Mouse (Mus musculus): Measurements from ENCODE around the gene Cgnl1.
"Not testable (repeated sequence)": the region's sequence is repeated elsewhere in the genome, so short reads cannot be mapped to it uniquely, and the experiment has no call there.

Cgnl1 gene

DNA sequence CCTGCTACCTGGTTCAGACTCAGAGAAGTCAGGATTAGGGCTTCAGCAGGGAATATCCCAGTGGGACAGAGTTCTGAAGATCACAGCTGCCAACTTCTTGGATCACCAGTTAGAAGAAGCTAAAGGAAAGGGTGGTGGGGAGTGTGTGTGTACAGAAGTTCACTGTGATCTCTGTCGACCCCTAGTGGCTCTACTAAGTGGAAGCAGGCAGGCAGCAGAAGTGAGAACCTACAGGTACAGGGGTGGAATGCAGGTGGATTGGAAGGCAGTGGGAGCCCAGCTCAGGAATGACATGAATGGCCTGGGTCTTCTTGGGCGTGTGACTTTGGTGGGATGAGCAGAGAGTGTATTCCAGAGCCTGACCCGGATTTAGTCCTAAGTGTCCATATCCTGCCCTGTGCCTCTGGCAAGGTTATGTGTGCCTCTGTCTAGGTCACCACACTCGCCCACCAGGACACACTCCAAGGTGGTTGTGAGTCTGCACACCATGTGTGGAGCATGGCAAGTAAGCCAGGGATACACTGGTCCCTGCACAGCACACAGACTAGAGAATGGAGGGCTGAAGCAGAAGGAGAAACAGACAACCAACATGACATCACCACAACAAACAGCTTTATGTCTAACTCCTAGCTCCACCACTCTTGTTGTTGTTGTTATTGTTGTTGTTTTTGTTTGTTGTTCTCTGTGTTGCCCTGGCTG is 147.4 kb downstream of the Cgnl1 start:
- no peak for DNase-seq (ENCODE audit: low spot score)

DNA sequence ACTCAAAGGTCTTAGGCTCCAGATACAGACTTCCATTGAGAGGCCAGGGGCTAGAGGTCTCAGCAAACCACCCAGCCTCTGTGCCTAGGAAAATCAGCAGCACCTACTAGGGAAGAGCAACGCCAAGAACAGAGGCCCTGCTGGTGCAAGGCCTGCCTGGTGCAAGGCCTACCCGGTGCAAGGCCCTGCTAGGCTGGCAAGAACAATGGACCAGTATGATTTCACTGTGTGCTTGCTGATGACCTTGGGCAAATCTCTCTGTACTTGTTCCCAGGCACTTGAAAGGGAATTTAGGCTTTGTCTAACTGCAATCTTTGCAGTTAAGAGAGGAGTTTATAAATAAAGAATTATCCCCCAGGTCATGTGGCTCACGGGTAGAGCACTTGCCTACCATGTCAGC is 148.8 kb downstream of the Cgnl1 start:
- no peak for DNase-seq (ENCODE audit: low spot score)

- no peak for DNase-seq (ENCODE audit: low spot score)
Measured at GRCm38 (mm10) chr9:71621968-71622367, 149.4 kb downstream of the Cgnl1 start.

DNA sequence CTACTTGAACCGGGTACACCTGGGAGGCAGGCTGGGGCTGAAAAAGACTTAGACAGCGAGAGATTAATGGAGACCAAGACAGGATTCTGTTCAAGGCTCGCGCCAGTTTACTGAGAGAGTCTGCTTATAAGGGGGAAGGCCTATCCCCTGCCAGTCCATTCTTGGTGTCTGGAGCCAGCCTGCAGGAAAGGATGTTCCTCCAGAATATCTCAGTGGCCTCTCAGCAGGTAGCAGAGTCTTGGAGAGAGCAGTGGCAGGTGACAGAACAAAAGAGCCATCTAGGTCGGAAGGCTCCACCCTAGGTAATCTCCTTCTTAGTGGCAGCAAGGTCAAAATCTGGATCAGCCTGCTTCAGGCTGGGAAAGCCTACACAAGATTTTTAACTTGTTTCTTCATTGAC is 151.3 kb downstream of the Cgnl1 start:
- DNase-seq (ENCODE audit: low spot score), result not testable (repeated sequence)

GRCm38 (mm10) chr9:71617363-71617762 is 154.0 kb downstream of the Cgnl1 start:
- no peak for DNase-seq (ENCODE audit: low spot score)

- DNase-seq (ENCODE audit: low spot score), result peak; percentile 44
Measured at GRCm38 (mm10) chr9:71616185-71616584, 155.2 kb downstream of the Cgnl1 start.

GRCm38 (mm10) chr9:71614643-71615042 is 156.8 kb downstream of the Cgnl1 start:
- DNase-seq (ENCODE audit: low spot score), result no peak

- no peak for DNase-seq (ENCODE audit: low spot score)
Measured at GRCm38 (mm10) chr9:71612981-71613380, 158.4 kb downstream of the Cgnl1 start.

DNA sequence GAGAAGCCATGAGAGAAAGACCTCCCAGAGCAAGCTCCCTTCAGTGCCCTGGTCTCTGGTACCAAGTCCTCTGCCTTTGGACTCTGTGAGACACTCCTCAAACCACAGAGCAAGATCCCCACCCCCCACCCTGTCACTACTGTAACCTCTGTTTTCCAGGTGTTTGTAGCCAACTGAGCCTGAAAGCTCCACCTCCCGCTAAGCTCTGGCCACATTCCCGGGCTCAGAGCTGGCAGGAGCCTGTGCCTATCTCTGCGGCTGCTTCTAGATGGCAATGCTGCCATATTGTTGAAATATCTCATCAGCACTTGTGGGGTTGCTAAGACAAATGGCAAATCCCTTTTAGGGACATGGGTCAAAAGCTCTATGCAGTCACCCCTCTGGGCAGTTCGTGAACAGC is 159.5 kb downstream of the Cgnl1 start:
- DNase-seq (ENCODE audit: low spot score), result no peak

DNA sequence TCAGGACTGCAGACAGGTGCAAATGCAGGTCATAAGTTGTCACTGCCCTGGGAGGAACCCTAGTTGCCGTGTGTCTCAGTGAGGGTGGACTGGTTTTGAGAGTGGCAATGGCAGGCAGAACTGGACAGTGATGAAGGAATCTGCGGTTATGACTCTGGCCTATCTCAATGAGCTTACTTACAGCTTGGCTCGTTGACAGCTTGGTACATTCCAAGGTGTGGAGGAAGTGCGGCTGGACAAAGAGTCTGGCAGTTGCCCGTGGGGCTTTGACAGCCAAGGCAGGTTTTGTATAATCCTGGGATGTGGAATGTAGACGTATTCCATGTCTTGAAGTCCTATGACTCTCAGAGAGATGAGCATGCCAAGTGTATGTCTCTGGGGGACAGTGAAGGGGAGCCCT is 162.4 kb downstream of the Cgnl1 start:
- no peak for DNase-seq (ENCODE audit: low spot score)

- no peak for DNase-seq (ENCODE audit: low spot score)
Measured at GRCm38 (mm10) chr9:71606296-71607057, 164.9 kb downstream of the Cgnl1 start.

DNA sequence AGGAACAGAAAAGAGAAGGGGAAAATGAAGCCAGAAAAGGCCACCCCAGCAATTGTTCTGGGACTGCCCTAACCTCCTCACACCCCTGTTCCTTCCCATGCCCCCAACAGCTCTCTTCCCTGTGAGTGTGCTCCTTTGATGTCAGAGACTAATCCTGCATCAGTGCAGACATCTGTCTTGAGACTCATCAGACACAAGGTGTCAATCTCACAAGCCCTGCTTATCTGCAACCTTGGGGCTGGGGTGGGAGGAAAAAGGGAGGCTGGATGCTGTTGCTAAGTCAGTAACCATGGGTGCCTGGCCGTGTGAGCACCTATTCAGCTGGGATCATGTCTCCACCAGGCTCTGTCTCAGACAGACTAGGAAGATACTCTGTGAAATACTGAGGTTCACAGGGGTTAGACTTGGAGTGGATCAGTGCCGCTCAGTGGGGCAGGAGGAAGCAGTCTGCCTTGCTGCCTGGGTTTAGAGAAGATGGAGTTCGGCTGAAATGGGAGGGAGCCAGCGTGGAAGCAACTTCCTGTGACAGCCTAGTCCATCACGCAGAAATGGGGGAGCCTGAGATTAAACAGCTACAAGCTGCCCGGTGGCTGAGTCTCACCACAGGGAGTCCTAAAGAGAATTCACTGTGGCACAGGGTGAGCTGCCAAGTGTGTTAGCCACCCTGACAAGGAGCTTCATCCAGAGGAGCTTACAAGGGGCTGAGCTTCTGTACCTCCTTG is 166.3 kb downstream of the Cgnl1 start:
- no peak for DNase-seq (ENCODE audit: low spot score)

- DNase-seq (ENCODE audit: low spot score), result no peak
Measured at GRCm38 (mm10) chr9:71599861-71600260, 171.5 kb downstream of the Cgnl1 start.

DNA sequence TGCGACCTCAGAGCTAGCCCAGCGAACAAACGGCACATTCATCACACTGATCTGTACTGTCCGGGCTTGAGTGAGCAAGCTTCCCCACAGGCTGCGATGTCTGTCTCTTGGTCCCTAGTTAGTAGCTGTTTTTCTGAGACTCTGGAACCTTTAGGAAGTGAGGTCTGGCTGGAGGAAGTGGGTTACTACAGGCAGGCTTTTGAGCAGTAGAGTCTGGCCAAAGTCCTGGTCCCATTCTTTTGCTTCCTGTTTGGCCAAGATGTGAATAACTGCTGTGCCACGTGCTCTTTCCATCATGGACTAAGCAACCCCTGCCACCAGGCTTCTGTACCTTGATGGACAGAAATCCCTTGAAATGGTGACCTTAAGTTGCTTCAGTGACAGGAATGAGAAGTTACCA is 174.5 kb downstream of the Cgnl1 start:
- DNase-seq (ENCODE audit: low spot score), result no peak

GRCm38 (mm10) chr9:71592577-71593285 is 178.7 kb downstream of the Cgnl1 start:
- DNase-seq (ENCODE audit: low spot score), result no peak

DNA sequence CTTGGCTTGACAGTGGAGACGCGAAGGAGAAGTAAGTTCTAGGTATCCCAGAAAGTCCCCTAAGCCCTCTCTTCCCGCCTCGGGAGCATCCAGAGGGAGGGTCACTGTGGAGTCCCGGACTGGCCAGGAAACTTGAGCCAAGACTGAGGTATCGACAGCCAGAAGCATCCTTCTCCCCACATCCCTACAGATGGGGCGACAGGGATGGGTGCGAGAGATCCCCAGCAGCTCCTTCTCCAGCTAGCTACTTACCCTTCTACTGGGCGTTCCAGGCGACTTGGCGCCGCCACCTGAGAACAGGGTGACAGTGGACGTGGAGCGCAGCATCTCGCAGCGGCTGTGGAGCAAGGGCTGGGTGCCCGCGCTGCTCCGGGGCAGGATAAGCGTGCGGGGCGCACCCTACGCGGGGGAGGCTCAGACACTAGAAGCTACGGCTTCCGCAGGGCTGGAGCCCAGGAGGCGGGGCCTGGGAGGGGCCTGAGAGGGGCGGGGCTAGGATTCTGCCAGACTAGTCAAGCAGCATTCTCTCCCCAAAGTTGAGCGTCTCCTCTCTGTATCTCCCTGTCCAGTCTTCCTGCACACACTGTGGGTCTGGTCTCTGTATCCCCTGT is 179.4 kb downstream of the Cgnl1 start, which contains the start of gene Myzap:
Myzap (minus strand) TSS at position 423 of the 611 bp plus-strand sequence.
- no peak for DNase-seq (ENCODE audit: low spot score)

DNA sequence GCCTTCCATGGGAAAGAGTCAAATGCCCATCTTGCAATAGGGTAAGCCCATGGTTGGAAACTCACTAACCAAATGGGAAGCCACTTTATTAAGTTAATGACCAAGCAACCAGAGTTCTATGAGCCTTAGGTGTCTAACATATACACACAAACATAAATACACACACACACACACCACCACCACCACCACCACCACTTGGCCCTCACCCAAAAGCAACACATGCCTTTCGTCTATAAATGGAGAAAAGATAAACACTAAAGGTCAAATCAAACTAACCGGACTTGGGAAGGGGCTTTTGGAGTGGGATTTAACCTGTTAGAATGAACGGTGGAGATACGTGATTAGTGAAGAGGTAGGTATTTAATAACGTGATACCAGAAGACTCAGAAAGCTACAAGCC is 180.3 kb downstream of the Cgnl1 start:
- no peak for DNase-seq (ENCODE audit: low spot score)

DNA sequence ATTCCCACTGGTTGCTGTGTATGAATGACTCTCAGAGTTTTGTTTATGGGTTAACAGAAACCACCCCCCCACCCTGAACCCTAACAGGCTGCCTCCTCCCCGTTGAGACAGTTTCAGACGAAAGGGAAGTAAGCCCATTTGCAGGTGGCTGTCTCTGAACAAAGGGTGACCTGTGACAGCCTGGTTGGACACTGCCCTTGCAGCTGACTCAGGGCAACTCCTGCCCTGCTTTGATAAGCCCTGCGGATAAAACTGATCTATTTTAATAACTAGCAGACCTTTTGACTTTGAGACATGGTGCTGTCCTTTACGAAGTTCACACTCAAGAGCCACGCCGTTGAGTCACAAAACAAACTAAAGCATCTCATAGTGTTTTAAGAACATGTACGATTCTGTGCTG is 181.6 kb downstream of the Cgnl1 start:
- DNase-seq (ENCODE audit: low spot score), result no peak

GRCm38 (mm10) chr9:71588930-71589592 is 182.3 kb downstream of the Cgnl1 start:
- DNase-seq (ENCODE audit: low spot score), result no peak

DNA sequence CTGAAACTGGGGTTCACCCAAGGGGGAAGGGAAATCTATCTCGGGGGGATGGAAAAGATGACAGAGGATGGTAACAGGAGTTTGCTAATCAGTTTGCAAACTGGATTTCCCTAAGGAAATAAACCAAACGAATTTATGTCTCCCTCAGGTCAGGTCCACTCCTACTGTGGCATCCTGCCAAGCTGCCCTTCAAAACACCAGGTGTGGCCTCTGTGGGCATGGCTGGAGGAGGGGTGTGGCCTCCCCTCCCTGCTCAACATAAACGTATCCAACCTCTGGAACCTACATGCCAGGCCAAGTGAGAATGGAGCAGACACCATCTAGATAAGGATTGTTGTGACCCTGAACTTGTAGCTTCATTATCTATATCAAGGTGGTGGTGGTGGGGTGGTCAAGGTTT is 185.0 kb downstream of the Cgnl1 start:
- DNase-seq (ENCODE audit: low spot score), result no peak

DNA sequence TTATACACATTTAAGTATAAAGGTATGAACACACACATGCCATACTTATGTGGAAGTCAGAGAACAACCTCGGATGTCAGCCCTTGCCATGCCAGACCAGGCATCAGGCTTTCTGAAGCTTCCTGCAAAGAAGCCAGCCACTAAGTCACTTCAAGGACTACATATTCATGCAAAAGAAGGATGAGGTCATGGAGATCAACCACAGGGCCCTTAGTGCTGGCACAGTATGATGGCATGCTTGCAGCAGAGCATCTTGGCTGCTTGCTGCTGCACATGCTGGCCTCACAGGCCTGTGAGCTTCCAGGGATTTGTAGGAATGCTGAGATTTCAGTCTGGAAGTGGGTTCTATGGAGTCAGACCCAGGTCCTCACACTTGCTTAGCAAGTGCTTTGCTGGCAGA is 188.6 kb downstream of the Cgnl1 start:
- DNase-seq (ENCODE audit: low spot score), result no peak

Data from layer of hippocampus, adult 9-10 months (tissue).